Mouse (Mus musculus): ENCODE measurements around the gene Acap3.

DNA sequence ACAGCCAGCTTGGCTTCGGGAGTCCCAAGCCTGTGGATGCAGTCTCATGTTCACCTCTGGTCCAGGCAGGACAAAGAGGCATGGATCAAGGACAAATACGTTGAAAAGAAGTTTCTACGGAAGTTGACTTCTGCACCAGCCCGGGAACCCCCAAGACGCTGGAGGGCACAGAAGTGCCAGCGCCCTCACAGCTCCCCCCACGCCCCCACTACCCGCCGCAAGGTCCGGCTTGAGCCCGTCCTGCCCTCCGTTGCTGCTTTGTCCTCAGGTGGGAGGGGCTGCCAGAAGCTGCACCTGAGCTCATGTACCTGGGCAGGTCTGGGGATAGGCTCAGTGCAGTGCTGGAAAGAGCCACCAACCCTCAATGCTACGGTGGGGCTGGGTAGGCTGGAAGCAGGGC, 11.6 kb downstream of the Acap3 start:
- TF ChIP-seq EP300 (IDR thresholded peaks at IDR 0.05): no peak
- no peak for TF ChIP-seq CTCF (IDR thresholded peaks at IDR 0.05)
